Mouse (Mus musculus) ES-E14 (cell line): ENCODE data around the gene T. TPM values are rescaled to one million over a fixed set of nuclear protein-coding genes. Genes with fewer than 3 reads are reported as not detected.

Experiments
- DNase-seq: peaks from one replicate; pipeline ENCODE4 v3.0.0-alpha.2; 2013; ENCODE audit warnings: low read depth, low spot score
- H3K27ac ChIP-seq: 2 replicates; pipeline ENCODE4 v1.5.1; 2012; ENCODE audit warnings: low read depth, mild to moderate bottlenecking, low read length, moderate library complexity, mixed read lengths; ENCODE audit not compliant: poor library complexity, insufficient read depth, severe bottlenecking
- H3K36me3 ChIP-seq: 2 replicates; pipeline ENCODE4 v1.6.1; 2012; ENCODE audit warnings: mild to moderate bottlenecking, low read length, moderate library complexity, mixed read lengths; ENCODE audit not compliant: control insufficient read depth, poor library complexity, insufficient read depth, severe bottlenecking
- H3K4me1 ChIP-seq, 2 experiments: fragments of 150-350 bp in 1 of 2; sonication (generic) in 1 of 2; 2 replicates each; pipeline ENCODE4 v1.6.1; 2012; ENCODE audit warnings: low read length in 2 of 2, mild to moderate bottlenecking in 1 of 2, mixed read lengths in 1 of 2; ENCODE audit not compliant: control insufficient read depth in 2 of 2, insufficient read depth in 2 of 2, poor library complexity in 1 of 2
- H3K4me3 ChIP-seq, 2 experiments: fragments of 150-350 bp in 1 of 2; sonication (generic) in 1 of 2; 2 replicates each; pipeline ENCODE4 v1.5.1; 2012; ENCODE audit warnings: low read length in 2 of 2, low read depth in 1 of 2, mild to moderate bottlenecking in 1 of 2, mixed read lengths in 1 of 2; ENCODE audit not compliant: insufficient read depth in 1 of 2, poor library complexity in 1 of 2, severe bottlenecking in 1 of 2
- H3K9ac ChIP-seq: 2 replicates; pipeline ENCODE4 v1.6.1; 2012; ENCODE audit warnings: low read depth, mild to moderate bottlenecking, low read length, mixed read lengths; ENCODE audit not compliant: poor library complexity, insufficient read depth, severe bottlenecking
- H3K9me3 ChIP-seq: fragments of 150-350 bp; sonication (generic); 2 replicates; pipeline ENCODE4 v1.6.1; 2012; ENCODE audit warnings: low read depth, mild to moderate bottlenecking, low read length; ENCODE audit not compliant: control insufficient read depth, insufficient read depth
- CHD2 ChIP-seq: IDR thresholded peaks from 2 replicates; pipeline ENCODE4 v1.6.1; 2014; ENCODE audit warnings: mild to moderate bottlenecking, low read depth, low read length, inconsistent platforms
- HCFC1 ChIP-seq: IDR thresholded peaks from 2 replicates; pipeline ENCODE4 v1.6.1; 2012; ENCODE audit warnings: low read length, inconsistent platforms, borderline replicate concordance; ENCODE audit not compliant: insufficient read depth
- MAFK ChIP-seq: IDR thresholded peaks from 2 replicates; pipeline ENCODE4 v1.6.1; 2014; ENCODE audit warnings: mild to moderate bottlenecking, low read depth, low read length, inconsistent platforms; ENCODE audit not compliant: insufficient read depth
- ZC3H11A ChIP-seq: IDR thresholded peaks from 2 replicates; pipeline ENCODE4 v1.6.1; 2012; ENCODE audit warnings: low read depth, mild to moderate bottlenecking, inconsistent platforms, low read length, borderline replicate concordance
- ZNF384 ChIP-seq: IDR thresholded peaks from 2 replicates; pipeline ENCODE4 v1.6.1; 2012; ENCODE audit warnings: low read depth, low read length, inconsistent platforms
- in situ Hi-C, 2 experiments: fragments of 600-800 bp; cut with MboI; formaldehyde crosslinking; loops; one replicate each; pipeline ENCODE4 v1.15.1; 2025; ENCODE audit warnings: low sequenced_read_pairs in 2 of 2, inconsistent platforms in 1 of 2; ENCODE audit not compliant: unreplicated experiment in 2 of 2
- total RNA-seq: library from RNA; depleted of rRNA; stranded (reverse); fragments of 300-350 nt; gene quantifications from 2 replicates; pipeline ENCODE4 v1.2.3, GENCODE M21; 2012; rRNA removed

T gene
- total RNA-seq, 1 experiment: 3.5 TPM

DNA sequence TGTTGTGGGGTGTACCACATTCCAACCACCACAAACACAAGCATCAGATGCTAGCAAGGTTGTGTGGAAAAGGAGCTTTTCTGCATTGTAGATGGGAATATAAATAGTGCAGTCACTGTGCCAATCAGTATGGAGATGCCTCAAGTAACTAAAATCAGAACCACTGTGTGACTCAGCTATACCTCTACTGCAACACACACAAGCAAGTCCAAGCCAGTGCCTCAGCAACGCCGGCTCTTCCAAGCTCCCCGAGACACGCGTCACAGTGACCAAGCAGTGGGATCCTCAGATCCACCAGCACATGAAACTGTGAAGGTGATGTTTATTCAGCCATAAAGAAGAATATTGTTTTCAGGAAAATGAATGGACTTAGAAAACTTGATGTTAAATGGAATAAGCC lies 56.7 kb downstream of the T start:
- H3K9me3 ChIP-seq: no peaks in the 10 kb centered on the region
- in situ Hi-C loops: no loop called here
- no peaks in the 10 kb centered on the region for H3K36me3 ChIP-seq
- no peaks in the 10 kb centered on the region for H3K4me1 ChIP-seq
- no peak overlapping the region for H3K27ac ChIP-seq
- no peak for DNase-seq
- TF ChIP-seq MAFK (no peak), HCFC1 (no peak), CHD2 (no peak), ZC3H11A (no peak), ZNF384 (no peak)
- no peak overlapping the region for H3K4me3 ChIP-seq
- no peak overlapping the region for H3K9ac ChIP-seq

Other genes starting within 250 kb of the T start
- 0.18 TPM in 1 of 2 replicates, not detected in the other for gene Ccr6, start 198.4 kb upstream of the T start, total RNA-seq
- 23.0 and 35.7 TPM in 2 replicates for gene Mpc1, start 151.5 kb upstream of the T start, total RNA-seq
- 89.8 and 102 TPM in 2 replicates for gene Sft2d1, start 123.3 kb upstream of the T start, total RNA-seq
- gene Prr18, start 97.0 kb upstream of the T start, total RNA-seq: 0.37 and 0.45 TPM in 2 replicates
- 0.18 TPM in 1 of 2 replicates, not detected in the other for gene T2, start 78.4 kb upstream of the T start, total RNA-seq
- gene Pde10a, start 90.9 kb downstream of the T start, total RNA-seq: 1.4 and 2.6 TPM in 2 replicates
- gene Gm17087, start 132.5 kb downstream of the T start, total RNA-seq: not detected in 2 replicates